Mouse (Mus musculus) embryonic fibroblast, embryonic 13.5 days (primary cell): ENCODE results near the gene Ptprn2.

ENCODE experiments used
- CTCF ChIP-seq: IDR thresholded peaks from 2 replicates; pipeline ENCODE4 v1.5.1; 2011; ENCODE audit warnings: mild to moderate bottlenecking, control low read depth, low read length, moderate library complexity, borderline replicate concordance; ENCODE audit not compliant: insufficient read depth
- POLR2A ChIP-seq: IDR thresholded peaks from 2 replicates; pipeline ENCODE4 v1.6.1; 2011; ENCODE audit warnings: low read depth, mild to moderate bottlenecking, control low read depth, low read length, moderate library complexity

- no peak for TF ChIP-seq CTCF
- no peak for TF ChIP-seq POLR2A
Measured at GRCm38 (mm10) chr12:117049829-117050228, 564.3 kb downstream of the Ptprn2 start.
